ENCODE assay signal across 14 mouse cellular contexts in genomic region chr17:51144983-51145382, GRCm38 (mm10).
"Had no signal": no experiment of that assay in that cellular context is flagged by ENCODE, and none has a peak within 500 bp of the region (broad histone marks: within the 10 kb centered on the region; RNA-seq: fewer than 3 reads in every experiment).

No protein-coding gene starts in this region.

- H3K4me1 ChIP-seq: limb, embryonic 15.5 days; liver, embryonic 12.5 days; midbrain, embryonic 15.5 days; neural tube, embryonic 12.5 days had no signal

- DNase-seq: layer of hippocampus, adult 9-11 months; layer of hippocampus, postnatal 36 days; lung, embryonic 14.5 days; lung, postnatal 10 days; thymus, adult 18-20 months; thymus, postnatal 25 days had no signal

- H3K9ac ChIP-seq: limb, embryonic 15.5 days; liver, embryonic 12.5 days; lung, embryonic 14.5 days; midbrain, embryonic 15.5 days; neural tube, embryonic 12.5 days had no signal

- ATAC-seq: liver, embryonic 12.5 days; midbrain, embryonic 15.5 days had no signal

- H3K9me3 ChIP-seq: limb, embryonic 15.5 days; liver, embryonic 12.5 days; megakaryocyte, embryonic 14.5 days; midbrain, embryonic 15.5 days; neural tube, embryonic 12.5 days had no signal

- H3K4me2 ChIP-seq: limb, embryonic 15.5 days; liver, embryonic 12.5 days; lung, embryonic 14.5 days; midbrain, embryonic 11.5 days; midbrain, embryonic 15.5 days; neural tube, embryonic 12.5 days had no signal

- H3K27me3 ChIP-seq: limb, embryonic 15.5 days; liver, embryonic 12.5 days; megakaryocyte, embryonic 14.5 days; midbrain, embryonic 15.5 days; neural tube, embryonic 12.5 days had no signal

- H3K27ac ChIP-seq: kidney, postnatal 0 days; limb, embryonic 15.5 days; liver, embryonic 12.5 days; macrophage; midbrain, embryonic 15.5 days; neural tube, embryonic 12.5 days had no signal

- H3K36me3 ChIP-seq: limb, embryonic 15.5 days; liver, embryonic 12.5 days; midbrain, embryonic 15.5 days; neural tube, embryonic 12.5 days had no signal

- H3K4me3 ChIP-seq: limb, embryonic 15.5 days; liver, embryonic 12.5 days; megakaryocyte, embryonic 14.5 days; midbrain, embryonic 15.5 days; neural tube, embryonic 12.5 days had no signal
